Mouse (Mus musculus) naive thymus-derived CD4-positive, alpha-beta T cell, adult 2 months (primary cell): Measurements from ENCODE around the gene Kcnv2.

ENCODE experiments used
- DNase-seq: peaks from one replicate; pipeline ENCODE4 v3.0.0-alpha.2; 2011; ENCODE audit warnings: low read depth

Gene Kcnv2

GRCm38 (mm10) chr19:27366113-27366746, 43.8 kb downstream of the Kcnv2 start:
- no peak for DNase-seq

DNA sequence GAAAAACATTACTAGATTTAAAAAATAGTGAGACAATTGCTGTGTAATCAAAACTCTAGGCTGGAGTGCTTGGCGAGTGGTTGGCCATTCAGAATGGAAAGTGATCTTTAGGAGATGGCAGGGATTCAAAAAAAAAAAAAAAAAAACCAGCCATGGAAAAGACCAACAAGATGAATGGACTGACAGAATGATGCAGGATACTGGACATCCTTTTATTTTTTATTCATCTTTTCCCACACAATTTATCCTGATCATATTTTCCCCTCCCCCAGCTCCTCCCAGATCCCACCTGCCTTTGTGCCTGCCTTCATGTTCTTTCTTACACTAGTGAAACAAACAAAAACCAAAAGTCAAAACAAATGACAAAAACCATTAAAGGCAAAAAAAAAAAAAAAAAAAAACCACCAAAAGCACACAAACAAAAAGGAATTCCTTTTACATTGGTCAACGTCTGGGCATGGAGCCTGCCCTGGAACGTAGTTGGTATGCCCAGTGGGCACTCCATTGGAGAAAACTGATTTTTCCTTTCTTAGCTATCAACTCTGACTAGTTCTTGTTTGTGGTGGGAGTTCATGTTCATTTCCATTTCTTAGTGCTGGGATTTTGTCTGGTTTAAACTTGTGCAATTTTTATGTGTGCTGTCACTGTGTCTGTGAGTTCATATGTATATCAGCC, 47.2 kb downstream of the Kcnv2 start:
- no peak for DNase-seq

DNA sequence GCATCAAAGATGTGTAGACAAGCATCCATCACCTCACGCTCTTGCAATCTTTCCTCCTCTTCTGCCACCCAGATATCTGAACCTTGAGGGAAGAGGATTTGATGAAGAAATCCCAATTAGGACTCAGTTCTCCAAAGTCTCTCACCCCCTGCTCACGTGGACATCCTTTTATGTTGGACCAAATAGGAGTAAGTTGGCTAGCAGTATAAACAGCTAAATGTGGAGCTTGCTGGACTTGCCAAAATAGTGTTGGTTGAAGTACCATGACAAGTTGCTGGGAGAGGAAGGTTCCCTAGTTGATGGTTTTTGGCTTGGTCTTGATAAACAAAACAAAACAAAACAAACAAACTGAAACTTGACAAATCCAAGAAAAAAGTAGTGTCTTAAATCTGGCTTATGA, 47.8 kb downstream of the Kcnv2 start:
- DNase-seq = no peak

GRCm38 (mm10) chr19:27370784-27371183, 48.4 kb downstream of the Kcnv2 start:
- no peak for DNase-seq

- no peak for DNase-seq
Measured at GRCm38 (mm10) chr19:27379712-27380401, 57.5 kb downstream of the Kcnv2 start.

DNA sequence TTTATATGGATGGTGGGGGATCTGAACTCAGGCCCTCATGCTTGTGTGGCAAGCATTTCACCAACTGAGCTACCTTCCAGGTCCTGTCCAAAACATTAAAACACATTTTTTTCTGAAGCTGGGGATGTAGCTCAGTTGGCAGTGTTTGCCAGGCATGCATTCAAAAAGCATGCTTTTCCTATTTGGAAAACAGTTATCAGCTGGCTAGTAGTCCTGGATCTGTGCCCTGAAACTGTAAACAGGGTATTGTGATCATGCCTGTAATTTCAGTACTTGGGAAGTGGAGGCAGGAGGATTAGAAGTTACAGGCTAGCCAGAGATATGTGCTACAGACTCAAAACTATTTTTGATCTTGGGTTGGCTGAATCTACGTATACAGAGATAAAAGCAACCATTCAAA, 59.7 kb downstream of the Kcnv2 start:
- no peak for DNase-seq

DNA sequence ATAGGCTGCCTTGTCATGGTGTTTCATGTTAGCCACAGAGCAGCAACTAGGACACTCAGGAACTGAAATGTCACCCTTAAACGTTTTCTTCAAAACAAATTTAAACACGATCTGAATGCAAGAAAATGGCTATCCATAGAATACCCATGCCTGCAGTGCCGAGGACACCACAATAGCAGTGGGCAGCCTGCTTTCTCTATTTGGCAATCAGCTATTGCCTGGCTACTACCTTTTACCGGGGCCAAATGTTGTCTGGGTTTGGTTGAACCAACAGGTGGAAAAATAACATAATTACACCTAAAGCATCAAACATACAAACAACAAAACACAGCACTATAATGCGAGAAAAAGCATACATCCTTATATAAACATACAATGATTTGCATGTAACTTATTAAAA, 60.9 kb downstream of the Kcnv2 start:
- DNase-seq = no peak

- DNase-seq = no peak
Measured at GRCm38 (mm10) chr19:27385304-27385703, 62.9 kb downstream of the Kcnv2 start.
